Mouse (Mus musculus) midbrain, embryonic 14.5 days (tissue): ENCODE measurements at regions not wholly inside any gene's neighbourhood (a gene's known extent, or its start where the extent isn't known, plus 50 kb on each side); places are given as distances from the start of the nearest gene placed in this dataset.

Experiments used
- ATAC-seq: fragments of 200-750 bp; cut with Nextera tagmentation; 2 replicates; pipeline ENCODE4 v1.8.0; 2017; ENCODE audit warnings: moderate number of reproducible peaks, moderate library complexity; ENCODE audit not compliant: low FRiP score, low TSS enrichment
- DNase-seq: peaks from one replicate; pipeline ENCODE4 v3.0.0-alpha.2; 2015
- H3K27ac ChIP-seq: fragments of 300-500 bp; sonication (generic); replicated peaks from 2 replicates; pipeline ENCODE4 v1.5.1; 2014; ENCODE audit warnings: mild to moderate bottlenecking, low read depth, low read length, moderate library complexity
- H3K27me3 ChIP-seq: fragments of 300-500 bp; sonication (generic); 2 replicates; pipeline ENCODE4 v1.6.1; 2014; ENCODE audit warnings: low read length, control low read depth, mixed read lengths; ENCODE audit not compliant: control insufficient read depth, insufficient read depth
- H3K36me3 ChIP-seq: fragments of 300-500 bp; sonication (generic); 2 replicates; pipeline ENCODE4 v1.6.1; 2014; ENCODE audit warnings: low read length, control low read depth; ENCODE audit not compliant: control insufficient read depth, insufficient read depth
- H3K4me1 ChIP-seq: fragments of 300-500 bp; sonication (generic); 2 replicates; pipeline ENCODE4 v1.6.1; 2014; ENCODE audit warnings: mild to moderate bottlenecking, antibody characterized with exemption, low read length, control low read depth; ENCODE audit not compliant: control insufficient read depth, insufficient read depth
- H3K4me2 ChIP-seq: fragments of 300-500 bp; sonication (generic); 2 replicates; pipeline ENCODE4 v1.6.1; 2014; ENCODE audit warnings: mild to moderate bottlenecking, low read length, moderate library complexity
- H3K4me3 ChIP-seq: fragments of 300-500 bp; sonication (generic); replicated peaks from 2 replicates; pipeline ENCODE4 v1.5.1; 2014; ENCODE audit warnings: low read depth, low read length
- H3K9ac ChIP-seq: fragments of 300-500 bp; sonication (generic); replicated peaks from 2 replicates; pipeline ENCODE4 v1.6.1; 2014; ENCODE audit warnings: mild to moderate bottlenecking, low read length, moderate library complexity
- H3K9me3 ChIP-seq: fragments of 300-500 bp; sonication (generic); 2 replicates; pipeline ENCODE4 v1.6.1; 2016; ENCODE audit warnings: low read length, control low read depth, mixed read lengths; ENCODE audit not compliant: control insufficient read depth
- WGBS: fragments of 180-500 bp; shearing (Covaris S2); extraction: QIAGEN DNeasy Blood & Tissue Kit; methylation state at CpG from one replicate; pipeline ENCODE4 v1.1.7; 2014; 5-methylcytosine and 5-hydroxymethylcytosine counted together

DNA sequence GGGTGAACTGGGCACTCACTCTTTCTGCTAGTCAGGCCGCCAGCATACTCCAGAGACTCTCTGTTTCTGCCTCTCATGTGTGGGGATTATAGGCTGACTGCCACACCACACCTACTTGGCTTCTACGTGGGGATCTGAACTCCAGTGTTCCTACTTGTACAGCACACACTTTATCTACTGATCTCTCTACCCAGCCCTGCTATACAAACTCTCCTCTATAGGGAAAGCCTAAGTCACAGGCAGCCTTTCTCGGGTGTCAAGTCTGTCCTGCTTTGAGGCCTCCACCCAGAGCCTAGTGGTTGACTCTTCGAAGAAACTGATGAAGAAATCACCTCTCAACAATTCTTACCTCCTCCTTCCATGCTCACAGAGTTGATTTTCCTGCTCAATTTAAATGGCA lies 597.5 kb downstream of the Insc start:
- no peak for DNase-seq
- ATAC-seq = no peak
- 70% methylated on average over 4 of the region's 4 CpGs for WGBS

GRCm38 (mm10) chr7:115345749-115346148 lies 602.3 kb downstream of the Insc start:
- DNase-seq (no peak), ATAC-seq (no peak)
- Histone ChIP-seq H3K4me2 (no peak overlapping the region), H3K27me3 (no peaks in the 10 kb centered on the region), H3K4me1 (no peaks in the 10 kb centered on the region), H3K36me3 (no peaks in the 10 kb centered on the region), H3K9ac (no peak overlapping the region), H3K9me3 (no peaks in the 10 kb centered on the region), H3K4me3 (no peak overlapping the region), H3K27ac (no peak overlapping the region)
- WGBS = 89% methylated on average over 3 of the region's 3 CpGs

More for the DNA sequence above, 597.5 kb downstream of the Insc start:
- Histone ChIP-seq H3K9me3 (no peaks in the 10 kb centered on the region), H3K4me1 (no peaks in the 10 kb centered on the region), H3K4me3 (no peak overlapping the region), H3K9ac (no peak overlapping the region), H3K27me3 (no peaks in the 10 kb centered on the region), H3K27ac (no peak overlapping the region), H3K36me3 (no peaks in the 10 kb centered on the region), H3K4me2 (no peak overlapping the region)

GRCm38 (mm10) chr7:115358711-115359110 lies 615.2 kb downstream of the Insc start:
- ATAC-seq (no peak), DNase-seq (no peak)
- H3K4me1 ChIP-seq = no peaks in the 10 kb centered on the region
- no peaks in the 10 kb centered on the region for H3K36me3 ChIP-seq
- 72% methylated on average over 6 of the region's 6 CpGs for WGBS
- H3K4me2 ChIP-seq = no peak overlapping the region
- no peaks in the 10 kb centered on the region for H3K27me3 ChIP-seq
- H3K4me3 ChIP-seq = no peak overlapping the region
- no peak overlapping the region for H3K9ac ChIP-seq
- H3K9me3 ChIP-seq = no peaks in the 10 kb centered on the region
- no peak overlapping the region for H3K27ac ChIP-seq

DNA sequence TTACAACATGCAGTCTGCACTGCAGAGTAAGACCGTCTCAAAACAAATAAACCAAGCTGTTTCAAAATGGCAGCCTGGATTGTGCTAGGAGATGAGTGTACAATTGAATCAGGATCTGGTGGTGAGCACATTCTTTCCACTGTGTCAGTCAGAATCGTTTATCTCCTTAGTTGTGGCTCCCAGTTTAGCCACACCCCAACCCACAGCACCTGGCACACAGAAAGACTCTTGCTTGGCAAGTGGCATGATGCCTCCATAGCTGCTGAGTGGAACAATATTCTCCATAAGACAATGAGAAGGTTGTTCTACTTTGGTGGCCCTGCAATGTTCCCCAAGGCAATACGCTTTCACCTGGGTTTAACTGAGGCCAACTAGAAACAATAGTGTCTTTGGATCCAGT lies 616.6 kb downstream of the Insc start:
- H3K27ac ChIP-seq = no peak overlapping the region
- no peak overlapping the region for H3K9ac ChIP-seq
- H3K9me3 ChIP-seq = no peaks in the 10 kb centered on the region
- no peak overlapping the region for H3K4me2 ChIP-seq
- no peak overlapping the region for H3K4me3 ChIP-seq
- WGBS = 81% methylated on average over 3 of the region's 3 CpGs
- no peaks in the 10 kb centered on the region for H3K27me3 ChIP-seq
- no peaks in the 10 kb centered on the region for H3K4me1 ChIP-seq
- ATAC-seq (no peak), DNase-seq (no peak)
- H3K36me3 ChIP-seq = no peaks in the 10 kb centered on the region

DNA sequence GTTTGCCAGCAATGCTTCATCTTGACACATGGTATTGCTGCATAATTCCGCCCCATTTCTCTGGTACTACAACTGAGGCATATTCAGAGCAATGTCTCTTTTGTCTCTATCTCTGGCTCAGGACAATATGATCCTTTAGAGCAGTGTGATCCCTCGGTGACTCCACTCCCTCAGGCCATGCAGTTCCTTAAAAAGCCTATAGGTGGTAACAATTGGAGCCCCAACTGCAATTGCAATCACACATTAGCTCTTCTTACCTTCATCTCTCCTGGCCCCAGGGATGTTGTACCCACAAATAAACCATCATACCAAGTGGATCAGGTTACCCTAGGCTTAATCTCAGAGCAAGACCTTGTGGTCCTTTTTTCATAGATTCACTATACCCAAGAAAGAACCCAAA lies 618.6 kb downstream of the Insc start:
- DNase-seq = no peak
- Histone ChIP-seq H3K4me3 (no peak overlapping the region), H3K9ac (no peak overlapping the region), H3K36me3 (no peaks in the 10 kb centered on the region), H3K27me3 (no peaks in the 10 kb centered on the region), H3K4me2 (no peak overlapping the region), H3K9me3 (no peaks in the 10 kb centered on the region), H3K4me1 (no peaks in the 10 kb centered on the region), H3K27ac (no peak overlapping the region)
- ATAC-seq = no peak
- 88% methylated on average over 2 of the region's 2 CpGs for WGBS

- no peak overlapping the region for H3K4me2 ChIP-seq
- no peak overlapping the region for H3K4me3 ChIP-seq
- no peak overlapping the region for H3K9ac ChIP-seq
- no peaks in the 10 kb centered on the region for H3K27me3 ChIP-seq
- ATAC-seq (no peak), DNase-seq (peak; percentile 71)
- no peaks in the 10 kb centered on the region for H3K9me3 ChIP-seq
- no peak overlapping the region for H3K27ac ChIP-seq
- WGBS = 38% methylated on average over 5 of the region's 5 CpGs
- no peaks in the 10 kb centered on the region for H3K36me3 ChIP-seq
- H3K4me1 ChIP-seq = no peaks in the 10 kb centered on the region
These were observed 623.4 kb downstream of the Insc start for GRCm38 (mm10) chr7:115366910-115367309.

DNA sequence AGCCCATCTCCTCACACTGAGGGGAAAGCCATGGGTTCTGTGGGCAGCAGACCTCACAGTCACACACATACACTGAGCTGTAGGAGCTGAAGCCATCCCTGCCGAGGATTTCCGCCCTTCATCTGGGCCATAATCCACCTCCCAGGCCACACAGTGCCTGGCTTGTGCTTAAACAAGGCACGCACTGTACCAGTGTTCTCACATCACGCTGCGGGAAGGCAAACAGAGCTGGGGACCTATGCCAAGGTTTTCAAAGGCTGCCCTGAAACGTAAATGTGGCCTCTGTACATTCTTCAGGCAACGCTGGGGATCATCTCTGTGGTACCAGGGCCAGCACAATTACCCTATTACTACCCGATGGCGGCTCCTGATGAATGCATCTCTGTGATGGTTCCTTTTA lies 627.6 kb downstream of the Insc start:
- Histone ChIP-seq H3K4me2 (no peak overlapping the region), H3K27ac (no peak overlapping the region)
- DNase-seq = peak; percentile 65

DNA sequence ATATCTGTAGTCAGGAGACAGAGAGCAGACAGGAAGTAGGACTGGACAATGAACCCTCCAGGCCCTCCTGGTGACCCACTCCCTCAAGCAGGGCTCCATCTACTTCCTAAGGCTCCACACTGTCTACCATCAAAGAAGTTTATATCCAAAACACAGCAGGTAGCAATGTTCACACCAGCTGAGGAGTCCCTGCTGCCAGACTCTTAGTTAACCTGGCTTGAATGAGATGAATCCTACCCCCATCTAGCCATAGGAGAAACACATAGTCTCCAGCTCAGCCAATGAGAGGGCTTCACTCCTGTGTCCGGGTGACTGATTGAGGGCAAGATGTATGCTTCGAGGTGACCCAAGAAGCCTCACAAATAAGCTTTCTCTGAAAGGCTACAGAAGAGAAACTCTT lies 629.4 kb downstream of the Insc start:
- no peaks in the 10 kb centered on the region for H3K36me3 ChIP-seq
- H3K27ac ChIP-seq = no peak overlapping the region
- H3K9me3 ChIP-seq = no peaks in the 10 kb centered on the region
- no peaks in the 10 kb centered on the region for H3K27me3 ChIP-seq
- 80% methylated on average over 2 of the region's 2 CpGs for WGBS
- H3K4me2 ChIP-seq = no peak overlapping the region
- H3K4me1 ChIP-seq = no peaks in the 10 kb centered on the region
- H3K4me3 ChIP-seq = no peak overlapping the region
- H3K9ac ChIP-seq = no peak overlapping the region
- DNase-seq (no peak), ATAC-seq (no peak)

More for the DNA sequence above, 627.6 kb downstream of the Insc start:
- Histone ChIP-seq H3K4me3 (no peak overlapping the region), H3K36me3 (no peaks in the 10 kb centered on the region), H3K4me1 (no peaks in the 10 kb centered on the region), H3K9ac (no peak overlapping the region), H3K9me3 (no peaks in the 10 kb centered on the region), H3K27me3 (no peaks in the 10 kb centered on the region)
- ATAC-seq = no peak
- 57% methylated on average over 9 of the region's 9 CpGs for WGBS

GRCm38 (mm10) chr7:115373781-115374533 lies 630.5 kb downstream of the Insc start:
- Histone ChIP-seq H3K4me3 (no peak overlapping the region), H3K27ac (no peak overlapping the region), H3K4me2 (no peak overlapping the region), H3K4me1 (no peaks in the 10 kb centered on the region), H3K9ac (no peak overlapping the region), H3K9me3 (no peaks in the 10 kb centered on the region), H3K36me3 (no peaks in the 10 kb centered on the region), H3K27me3 (no peaks in the 10 kb centered on the region)
- WGBS = 71% methylated on average over 8 of the region's 8 CpGs
- ATAC-seq = no peak
- no peak for DNase-seq
